Mouse (Mus musculus): ENCODE measurements around the gene Aprt.

DNA sequence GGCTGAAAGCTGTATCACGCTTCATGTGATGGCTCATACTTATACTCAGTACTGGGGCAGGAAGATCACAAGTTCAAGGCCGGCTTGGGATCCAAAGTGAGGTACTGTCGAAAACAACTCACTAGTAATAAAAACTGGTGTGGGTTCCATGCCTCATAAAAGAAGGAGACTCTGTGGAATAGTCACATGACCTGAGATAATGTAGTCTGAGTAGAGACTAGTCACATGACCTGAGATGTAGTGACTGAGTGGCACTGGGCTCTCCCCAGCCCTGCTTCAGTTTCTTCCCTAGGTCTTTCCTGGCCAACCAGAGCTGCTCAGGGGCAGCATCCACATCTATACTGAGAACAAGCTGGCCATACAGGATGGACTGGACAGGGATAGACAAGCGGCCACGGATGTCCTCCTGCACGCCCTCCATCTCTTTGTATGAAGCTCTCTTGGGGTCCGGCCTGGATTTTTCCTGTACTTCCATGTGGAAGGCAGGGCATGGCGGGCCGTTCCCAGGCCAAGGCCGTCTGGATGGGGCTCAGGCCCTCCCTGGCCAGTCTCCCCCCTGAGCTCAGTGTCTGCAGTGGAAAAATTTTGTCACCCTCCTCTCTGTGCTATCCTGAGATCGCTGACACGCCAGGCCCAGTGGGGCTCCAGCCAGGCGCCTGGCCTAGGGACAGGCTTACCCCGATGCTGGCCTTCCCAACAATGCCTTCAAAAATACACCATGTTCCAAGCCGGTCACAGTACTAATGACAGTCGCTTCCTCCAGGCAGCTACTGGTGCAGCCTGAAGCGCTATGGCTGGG lies 47.3 kb upstream of the Aprt start:
- TF ChIP-seq CTCF (IDR thresholded peaks at IDR 0.05; ENCODE audit: low read depth, low read length) (no peak), EP300 (IDR thresholded peaks at IDR 0.05; ENCODE audit: insufficient read depth, low read depth, low read length) (no peak), POLR2A (IDR thresholded peaks at IDR 0.05; ENCODE audit: insufficient read depth, low read length) (no peak)
